Mouse (Mus musculus) embryonic fibroblast, embryonic 13.5 days (primary cell): ENCODE data around the gene Gm20388.

Experiments used
- CTCF ChIP-seq: IDR thresholded peaks from 2 replicates; pipeline ENCODE4 v1.5.1; 2011; ENCODE audit warnings: mild to moderate bottlenecking, control low read depth, low read length, moderate library complexity, borderline replicate concordance; ENCODE audit not compliant: insufficient read depth
- POLR2A ChIP-seq: IDR thresholded peaks from 2 replicates; pipeline ENCODE4 v1.6.1; 2011; ENCODE audit warnings: low read depth, mild to moderate bottlenecking, control low read depth, low read length, moderate library complexity

- no peak for TF ChIP-seq CTCF
- no peak for TF ChIP-seq POLR2A
Observed at GRCm38 (mm10) chr8:122912871-122913270, 3002.2 kb downstream of the Gm20388 start.
